Mouse (Mus musculus) C2C12 (cell line): ENCODE measurements around the gene Smchd1.

Source experiments
- CTCF ChIP-seq: IDR thresholded peaks from one replicate; pipeline ENCODE4 v1.5.1; 2011; ENCODE audit not compliant: control insufficient read depth, insufficient read depth, insufficient read length
- FOSL1 ChIP-seq: IDR thresholded peaks from one replicate; pipeline ENCODE4 v1.8.0; 2011; ENCODE audit warnings: mild to moderate bottlenecking, low read length; ENCODE audit not compliant: poor library complexity, insufficient read depth, severe bottlenecking
- MYOD1 ChIP-seq: IDR thresholded peaks from one replicate; pipeline ENCODE4 v1.6.1; 2011; ENCODE audit warnings: low read depth; ENCODE audit not compliant: control insufficient read depth, insufficient read length
- MYOG ChIP-seq: IDR thresholded peaks from one replicate; pipeline ENCODE4 v1.6.1; 2011; ENCODE audit not compliant: control insufficient read depth, insufficient read length; ENCODE audit errors: extremely low read depth
- USF1 ChIP-seq: IDR thresholded peaks from one replicate; pipeline ENCODE4 v1.6.1; 2011; ENCODE audit warnings: low read depth, mild to moderate bottlenecking, control low read depth, moderate library complexity

DNA sequence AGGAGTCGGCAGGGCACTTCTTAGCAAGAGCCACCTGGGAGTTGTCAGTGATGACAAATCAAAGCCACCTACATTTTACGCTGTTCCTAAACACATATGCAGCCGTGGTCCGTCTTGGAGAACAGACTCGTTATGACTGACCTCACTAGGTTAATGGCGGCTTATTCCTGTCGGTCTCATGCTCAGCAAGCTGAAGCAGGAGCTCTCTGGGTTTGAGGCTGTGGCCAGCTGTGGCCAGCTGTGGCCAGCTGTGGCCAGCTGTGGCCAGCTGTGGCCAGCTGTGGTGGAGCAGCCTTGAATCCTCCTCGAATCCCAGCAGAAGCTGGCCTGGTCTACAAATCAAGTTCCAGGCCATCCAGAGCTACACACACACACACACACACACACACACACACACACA lies 138.7 kb downstream of the Smchd1 start:
- TF ChIP-seq CTCF (no peak), MYOD1 (no peak), MYOG (no peak), USF1 (no peak), FOSL1 (no peak)
